8 mouse cellular contexts compared by ENCODE assay signal in the genomic region with DNA sequence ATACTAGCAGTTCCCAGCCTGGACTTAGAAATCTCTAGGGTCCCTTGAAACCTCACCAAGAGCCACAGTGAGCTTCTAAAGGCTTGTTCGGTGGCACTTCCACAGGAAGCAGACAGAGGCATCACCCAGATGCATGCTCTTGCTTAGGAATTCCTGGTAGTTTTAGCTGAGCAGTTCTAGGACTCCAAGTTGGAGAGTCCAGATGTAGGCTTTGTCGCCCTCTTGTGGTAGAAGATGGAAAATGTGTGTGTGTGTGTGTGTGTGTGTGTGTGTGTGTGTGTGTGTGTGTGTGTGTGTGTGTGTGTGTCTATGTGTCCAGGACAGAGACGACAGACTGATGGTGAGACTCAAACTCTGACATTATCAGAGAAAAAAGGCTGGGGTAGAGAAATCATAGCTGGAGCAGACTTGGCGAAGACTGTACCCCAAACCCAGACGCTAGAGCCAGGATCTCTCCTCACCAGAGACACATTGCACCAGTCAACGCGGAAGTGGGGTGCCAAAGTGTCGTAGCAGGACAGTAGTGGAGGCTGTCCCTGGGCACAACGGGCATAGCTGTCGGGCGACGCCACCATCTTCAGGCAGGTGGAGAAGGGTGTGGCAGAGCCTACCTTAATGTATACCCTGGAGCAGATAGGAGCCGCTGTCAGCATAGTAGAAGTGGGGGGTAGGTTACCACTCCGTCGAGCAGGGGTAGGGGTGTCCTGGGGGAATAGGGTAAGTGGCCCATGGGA. TPM values are rescaled to one million over a fixed set of nuclear protein-coding genes. Genes with fewer than 3 reads are reported as not detected.
DNase-seq lines count a peak whose midpoint lies in the region; ATAC-seq lines count a peak whose summit lies in the region.
"Had no signal": no experiment of that assay in that cellular context is flagged by ENCODE, and none has a peak within 500 bp of the region (broad histone marks: within the 10 kb centered on the region; RNA-seq: fewer than 3 reads in every experiment).

No protein-coding gene starts in this region.

- WGBS in kidney, embryonic 16.5 days: 60% methylated on average over 15 of the region's 15 CpGs
- 54% methylated on average over 15 of the region's 15 CpGs for WGBS in lung, embryonic 15.5 days

- no peaks in the 10 kb centered on the region for H3K27me3 ChIP-seq in kidney, embryonic 16.5 days (ENCODE audit: insufficient read depth, low read length)
- no peaks in the 10 kb centered on the region for H3K27me3 ChIP-seq in lung, embryonic 15.5 days

- no peaks in the 10 kb centered on the region for H3K36me3 ChIP-seq in kidney, embryonic 16.5 days (ENCODE audit: insufficient read depth, low read length)
- H3K36me3 ChIP-seq in lung, embryonic 15.5 days: no peaks in the 10 kb centered on the region

- H3K9ac ChIP-seq in kidney, embryonic 16.5 days (replicated peaks; ENCODE audit: low read length): no peak overlapping the region
- no peak overlapping the region for H3K9ac ChIP-seq in lung, embryonic 15.5 days

- DNase-seq in CD8-positive naive resting alpha-beta T cell, adult 2 months (ENCODE audit: low read depth in 2 of 2, low spot score in 2 of 2): peak; percentile 59 to 60
- peak; percentile 80 for DNase-seq in MN1 (ENCODE audit: low spot score)
- DNase-seq in cerebellum, postnatal 4 days (ENCODE audit: low spot score in 2 of 2): peak; percentile 65 to 86
- peak; percentile 82 for DNase-seq in gastrocnemius, postnatal 10 days
- peak; percentile 72 for DNase-seq in retina, postnatal 7 days (ENCODE audit: low read depth, low spot score)

- H3K27ac ChIP-seq in kidney, embryonic 16.5 days (ENCODE audit: low read length): no peak overlapping the region
- H3K27ac ChIP-seq in lung, embryonic 15.5 days: no peak overlapping the region

- H3K9me3 ChIP-seq in kidney, embryonic 16.5 days (ENCODE audit: low read length): no peaks in the 10 kb centered on the region
- H3K9me3 ChIP-seq in lung, embryonic 15.5 days: no peaks in the 10 kb centered on the region

- no peak overlapping the region for H3K4me3 ChIP-seq in kidney, embryonic 16.5 days (ENCODE audit: low read length)
- H3K4me3 ChIP-seq in lung, embryonic 15.5 days: no peak overlapping the region

- no peak overlapping the region for H3K4me2 ChIP-seq in kidney, embryonic 16.5 days (replicated peaks; ENCODE audit: low read depth, low read length)
- no peak overlapping the region for H3K4me2 ChIP-seq in lung, embryonic 15.5 days

- H3K4me1 ChIP-seq in kidney, embryonic 16.5 days (ENCODE audit: insufficient read depth, low read length): no peaks in the 10 kb centered on the region
- no peaks in the 10 kb centered on the region for H3K4me1 ChIP-seq in lung, embryonic 15.5 days

- peak; percentile 49 for ATAC-seq in kidney, embryonic 16.5 days (ENCODE audit: low FRiP score, low TSS enrichment)
- ATAC-seq in lung, embryonic 15.5 days (ENCODE audit: borderline replicate concordance, extremely low read depth, low FRiP score, low TSS enrichment): peak; percentile 43

RNA-seq across cellular contexts. Expression of a gene that starts 3.0 kb away (rescaled TPM):
- total RNA-seq in gastrocnemius, postnatal 10 days (2021): not detected
- not detected in 2 replicates for polyA plus RNA-seq in kidney, embryonic 16.5 days (2015; fragmentation: Nextera tagmentation; extraction: Ambion mirVana)
- polyA plus RNA-seq in lung, embryonic 15.5 days (2015; fragmentation: Nextera tagmentation; extraction: Ambion mirVana): not detected in 2 replicates
- polyA plus RNA-seq: large intestine, adult 2 months had no signal

RNA-seq across cellular contexts. Expression of a gene that starts 5.8 kb away (rescaled TPM):
- total RNA-seq in gastrocnemius, postnatal 10 days (2021): 100 to 1,000 TPM; 185 to 194 TPM
- polyA plus RNA-seq in kidney, embryonic 16.5 days (2015; fragmentation: Nextera tagmentation; extraction: Ambion mirVana): 0.19 and 0.71 TPM in 2 replicates
- 0.69 and 0.96 TPM in 2 replicates for polyA plus RNA-seq in lung, embryonic 15.5 days (2015; fragmentation: Nextera tagmentation; extraction: Ambion mirVana)

RNA-seq across cellular contexts. Expression of a gene that starts 20.5 kb away (rescaled TPM):
- 10 to 100 TPM; 46.8 to 54.9 TPM for total RNA-seq in gastrocnemius, postnatal 10 days (2021)
- 9.9 and 10.7 TPM in 2 replicates for polyA plus RNA-seq in kidney, embryonic 16.5 days (2015; fragmentation: Nextera tagmentation; extraction: Ambion mirVana)
- 8.8 and 9.3 TPM in 2 replicates for polyA plus RNA-seq in lung, embryonic 15.5 days (2015; fragmentation: Nextera tagmentation; extraction: Ambion mirVana)

RNA-seq across cellular contexts. Expression of a gene that starts 34.4 kb away (rescaled TPM):
- 1,000 to 10,000 TPM; 5,070 to 7,999 TPM for total RNA-seq in gastrocnemius, postnatal 10 days (2021)
- polyA plus RNA-seq in kidney, embryonic 16.5 days (2015; fragmentation: Nextera tagmentation; extraction: Ambion mirVana): 869 and 941 TPM in 2 replicates
- polyA plus RNA-seq in lung, embryonic 15.5 days (2015; fragmentation: Nextera tagmentation; extraction: Ambion mirVana): 1,191 and 1,256 TPM in 2 replicates

RNA-seq across cellular contexts. Expression of a gene that starts 39.3 kb away (rescaled TPM):
- 1 to 10 TPM; 3.5 to 6.1 TPM for total RNA-seq in gastrocnemius, postnatal 10 days (2021)
- polyA plus RNA-seq in kidney, embryonic 16.5 days (2015; fragmentation: Nextera tagmentation; extraction: Ambion mirVana): 19.2 and 21.2 TPM in 2 replicates
- 17.1 and 17.4 TPM in 2 replicates for polyA plus RNA-seq in lung, embryonic 15.5 days (2015; fragmentation: Nextera tagmentation; extraction: Ambion mirVana)
